Mouse (Mus musculus): ENCODE results near the gene Rhod. TPM values are rescaled to one million over a fixed set of nuclear protein-coding genes. Genes with fewer than 3 reads are reported as not detected.

Gene Rhod
- polyA plus RNA-seq, 2 experiments, result 33.8 to 44.2 TPM

DNA sequence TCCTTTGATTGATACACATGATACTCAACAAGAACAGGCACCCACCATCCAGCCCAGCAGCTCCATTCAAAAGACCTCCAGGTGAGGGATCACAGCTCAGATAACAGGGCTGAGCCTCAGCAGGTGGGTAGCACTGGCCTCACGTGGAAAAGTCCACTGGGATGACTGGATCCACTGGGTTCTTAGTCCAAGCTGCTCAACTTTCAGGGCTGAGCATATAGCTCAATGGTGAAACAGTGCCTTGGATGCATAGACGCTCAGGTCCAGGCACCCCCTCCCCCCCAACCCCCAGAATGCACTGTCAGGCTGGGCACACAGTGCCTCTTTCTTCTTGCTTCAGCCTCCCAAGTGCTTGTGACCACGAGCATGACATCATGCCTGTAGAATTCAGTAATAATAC is 16.2 kb downstream of the Rhod start:
- Histone ChIP-seq H3K4me1 (ENCODE audit: control insufficient read depth, insufficient read depth, low read length) (no peaks in the 10 kb centered on the region), H3K4me3 (replicated peaks; ENCODE audit: low read length) (no peak overlapping the region), H3K27ac (replicated peaks; ENCODE audit: low read depth, low read length) (no peak overlapping the region), H3K9ac (ENCODE audit: low read depth, low read length, severe bottlenecking) (no peak overlapping the region), H3K27me3 (ENCODE audit: control insufficient read depth, insufficient read depth, low read length) (no peaks in the 10 kb centered on the region), H3K4me2 (replicated peaks; ENCODE audit: low read depth, low read length, severe bottlenecking) (no peak overlapping the region), H3K36me3 (ENCODE audit: control insufficient read depth, insufficient read depth, low read length) (peaks cover 39% of the 10 kb centered on the region), H3K9me3 (ENCODE audit: control insufficient read depth, low read length) (no peaks in the 10 kb centered on the region; the same call in 1 of the 2 replicates)
- ATAC-seq (ENCODE audit: low FRiP score, low read depth), result no peak
- WGBS, result 79% methylated on average over 3 of the region's 3 CpGs
- no peak for TF ChIP-seq POLR2A (IDR thresholded peaks at IDR 0.05; ENCODE audit: borderline replicate concordance, extremely low read depth, insufficient read depth, insufficient read length)
- DNase-seq (ENCODE audit: low spot score), result no peak

DNA sequence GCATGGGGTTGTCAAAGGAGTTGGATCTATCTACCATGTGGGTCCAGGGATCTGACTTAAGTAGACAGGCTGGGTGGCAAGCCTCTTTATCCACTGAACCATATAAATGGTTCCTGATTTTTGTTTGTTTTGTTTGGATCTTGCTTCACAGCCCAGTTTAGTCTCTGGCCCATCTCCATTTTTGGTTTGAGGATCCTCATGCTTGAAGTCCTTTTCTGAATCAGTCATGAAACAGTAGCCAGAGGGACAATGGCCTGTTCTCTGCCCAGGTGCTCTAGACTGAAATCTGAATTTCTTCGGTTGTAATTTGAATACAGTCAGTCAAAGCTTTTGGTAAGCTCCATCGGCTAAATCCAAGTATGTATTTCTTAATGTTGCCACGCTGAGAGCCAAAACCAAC is 16.7 kb downstream of the Rhod start:
- Histone ChIP-seq H3K4me3 (replicated peaks; ENCODE audit: low read length) (no peak overlapping the region), H3K9me3 (ENCODE audit: control insufficient read depth, low read length) (no peaks in the 10 kb centered on the region; the same call in 1 of the 2 replicates), H3K27ac (replicated peaks; ENCODE audit: low read depth, low read length) (no peak overlapping the region), H3K4me2 (replicated peaks; ENCODE audit: low read depth, low read length, severe bottlenecking) (no peak overlapping the region), H3K9ac (ENCODE audit: low read depth, low read length, severe bottlenecking) (no peak overlapping the region), H3K27me3 (ENCODE audit: control insufficient read depth, insufficient read depth, low read length) (no peaks in the 10 kb centered on the region), H3K4me1 (ENCODE audit: control insufficient read depth, insufficient read depth, low read length) (no peaks in the 10 kb centered on the region), H3K36me3 (ENCODE audit: control insufficient read depth, insufficient read depth, low read length) (peaks cover 37% of the 10 kb centered on the region)
- no peak for ATAC-seq (ENCODE audit: low FRiP score, low read depth)
- DNase-seq (ENCODE audit: low spot score), result no peak
- no peak for TF ChIP-seq POLR2A (IDR thresholded peaks at IDR 0.05; ENCODE audit: borderline replicate concordance, extremely low read depth, insufficient read depth, insufficient read length)
- WGBS, result 96% methylated on average over 3 of the region's 3 CpGs

DNA sequence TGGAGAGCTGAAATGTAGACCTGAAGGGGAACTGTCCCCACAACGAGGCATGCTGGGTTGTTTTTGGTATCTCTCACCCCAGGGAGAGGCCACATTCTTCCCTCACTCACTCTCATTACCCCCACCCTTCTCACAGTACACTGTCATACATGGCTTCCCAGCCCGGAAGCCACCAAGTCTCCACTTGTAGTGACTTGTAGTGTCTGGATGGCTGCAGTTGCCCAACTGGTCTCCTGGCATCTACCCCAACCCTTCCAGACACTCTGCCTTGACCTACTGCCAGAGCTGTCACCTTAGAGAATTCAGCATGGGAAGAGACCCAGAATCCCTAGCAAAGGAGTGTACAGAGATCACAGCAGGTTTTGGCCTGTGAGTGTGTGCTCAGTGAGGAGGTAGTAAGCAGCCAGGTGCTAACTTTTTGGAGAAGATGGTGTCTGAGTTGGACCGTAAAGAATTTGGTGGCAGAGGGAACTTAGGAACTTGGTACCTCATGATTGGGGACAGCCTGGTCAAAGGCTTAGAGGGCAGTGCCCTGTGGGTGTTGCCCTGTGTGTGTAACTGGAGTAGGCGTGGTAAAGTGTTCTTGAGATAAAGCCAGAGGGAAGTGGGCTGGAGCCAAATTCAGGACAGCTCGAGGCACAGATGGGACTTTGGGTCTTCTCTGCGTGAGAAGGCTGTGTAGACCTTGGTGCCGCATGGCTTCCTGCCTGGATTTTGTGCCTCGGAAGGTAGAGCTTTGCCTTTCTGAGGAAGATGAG is 18.9 kb downstream of the Rhod start:
- no peaks in the 10 kb centered on the region; the same call in 1 of the 2 replicates for H3K9me3 ChIP-seq (ENCODE audit: control insufficient read depth, low read length)
- no peak overlapping the region for H3K27ac ChIP-seq (replicated peaks; ENCODE audit: low read depth, low read length)
- WGBS, result 81% methylated on average over 8 of the region's 8 CpGs
- TF ChIP-seq POLR2A (IDR thresholded peaks at IDR 0.05; ENCODE audit: borderline replicate concordance, extremely low read depth, insufficient read depth, insufficient read length), result no peak
- H3K4me1 ChIP-seq (ENCODE audit: control insufficient read depth, insufficient read depth, low read length), result no peaks in the 10 kb centered on the region
- DNase-seq (ENCODE audit: low spot score) (no peak), ATAC-seq (ENCODE audit: low FRiP score, low read depth) (no peak)
- no peak overlapping the region for H3K9ac ChIP-seq (ENCODE audit: low read depth, low read length, severe bottlenecking)
- no peak overlapping the region for H3K4me3 ChIP-seq (replicated peaks; ENCODE audit: low read length)
- no peak overlapping the region for H3K4me2 ChIP-seq (replicated peaks; ENCODE audit: low read depth, low read length, severe bottlenecking)
- peaks cover 20% of the 10 kb centered on the region for H3K36me3 ChIP-seq (ENCODE audit: control insufficient read depth, insufficient read depth, low read length)
- H3K27me3 ChIP-seq (ENCODE audit: control insufficient read depth, insufficient read depth, low read length), result no peaks in the 10 kb centered on the region

- H3K9ac ChIP-seq (ENCODE audit: low read depth, low read length, severe bottlenecking), result no peak overlapping the region
- H3K36me3 ChIP-seq (ENCODE audit: control insufficient read depth, insufficient read depth, low read length), result peaks cover 14% of the 10 kb centered on the region
- TF ChIP-seq POLR2A (IDR thresholded peaks at IDR 0.05; ENCODE audit: borderline replicate concordance, extremely low read depth, insufficient read depth, insufficient read length), result no peak
- no peak for DNase-seq (ENCODE audit: low spot score)
- WGBS, result 97% methylated on average over 5 of the region's 5 CpGs
- no peak for ATAC-seq (ENCODE audit: low FRiP score, low read depth)
- no peaks in the 10 kb centered on the region for H3K27me3 ChIP-seq (ENCODE audit: control insufficient read depth, insufficient read depth, low read length)
- no peak overlapping the region for H3K27ac ChIP-seq (replicated peaks; ENCODE audit: low read depth, low read length)
- H3K4me2 ChIP-seq (replicated peaks; ENCODE audit: low read depth, low read length, severe bottlenecking), result no peak overlapping the region
- H3K9me3 ChIP-seq (ENCODE audit: control insufficient read depth, low read length), result no peaks in the 10 kb centered on the region; the same call in 1 of the 2 replicates
- no peaks in the 10 kb centered on the region for H3K4me1 ChIP-seq (ENCODE audit: control insufficient read depth, insufficient read depth, low read length)
- H3K4me3 ChIP-seq (replicated peaks; ENCODE audit: low read length), result no peak overlapping the region
Measured at GRCm38 (mm10) chr19:4419711-4420110, 19.5 kb downstream of the Rhod start.

GRCm38 (mm10) chr19:4417713-4418112 is 21.5 kb downstream of the Rhod start:
- no peak for DNase-seq (ENCODE audit: low spot score)
- H3K4me2 ChIP-seq (replicated peaks; ENCODE audit: low read depth, low read length, severe bottlenecking), result no peak overlapping the region
- ATAC-seq (ENCODE audit: low FRiP score, low read depth), result no peak
- no peaks in the 10 kb centered on the region for H3K36me3 ChIP-seq (ENCODE audit: control insufficient read depth, insufficient read depth, low read length)
- no peak for TF ChIP-seq POLR2A (IDR thresholded peaks at IDR 0.05; ENCODE audit: borderline replicate concordance, extremely low read depth, insufficient read depth, insufficient read length)
- H3K4me3 ChIP-seq (replicated peaks; ENCODE audit: low read length), result no peak overlapping the region
- H3K4me1 ChIP-seq (ENCODE audit: control insufficient read depth, insufficient read depth, low read length), result no peaks in the 10 kb centered on the region
- no peak overlapping the region for H3K27ac ChIP-seq (replicated peaks; ENCODE audit: low read depth, low read length)
- H3K27me3 ChIP-seq (ENCODE audit: control insufficient read depth, insufficient read depth, low read length), result no peaks in the 10 kb centered on the region
- H3K9ac ChIP-seq (ENCODE audit: low read depth, low read length, severe bottlenecking), result no peak overlapping the region
- no peaks in the 10 kb centered on the region; the same call in 1 of the 2 replicates for H3K9me3 ChIP-seq (ENCODE audit: control insufficient read depth, low read length)
